Mouse (Mus musculus): ENCODE data around the gene Atp6v0a2.
"Not testable (repeated sequence)": the region's sequence is repeated elsewhere in the genome, so short reads cannot be mapped to it uniquely, and the experiment has no call there.

Gene Atp6v0a2

GRCm38 (mm10) chr5:124628448-124629363 is at the start of gene Atp6v0a2:
Atp6v0a2 (plus strand) TSS chr5:124628576.
- DNase-seq (ENCODE audit: inconsistent ontology term), result peak; percentile 96

GRCm38 (mm10) chr5:124578633-124579317 is 49.6 kb upstream of the Atp6v0a2 start, which contains the start of the genes Eif2b1 and Gtf2h3:
Eif2b1 (minus strand) TSS chr5:124579131.
Gtf2h3 (plus strand) TSS chr5:124579140.
- peak; percentile 90 for DNase-seq (ENCODE audit: inconsistent ontology term)

GRCm38 (mm10) chr5:124582515-124582914 is 45.9 kb upstream of the Atp6v0a2 start:
- DNase-seq (ENCODE audit: inconsistent ontology term), result no peak

GRCm38 (mm10) chr5:124592768-124593167 is 35.6 kb upstream of the Atp6v0a2 start:
- DNase-seq (ENCODE audit: inconsistent ontology term), result no peak

- DNase-seq (ENCODE audit: inconsistent ontology term), result peak; percentile 90
These were observed 29.9 kb upstream of the Atp6v0a2 start for GRCm38 (mm10) chr5:124598224-124599174.

GRCm38 (mm10) chr5:124599726-124600125 is 28.6 kb upstream of the Atp6v0a2 start:
- not testable (repeated sequence) for DNase-seq (ENCODE audit: inconsistent ontology term)

- DNase-seq (ENCODE audit: inconsistent ontology term), result peak; percentile 79
These were observed 26.0 kb upstream of the Atp6v0a2 start for GRCm38 (mm10) chr5:124602349-124602748.

- DNase-seq (ENCODE audit: inconsistent ontology term), result no peak
These were observed 24.1 kb upstream of the Atp6v0a2 start for GRCm38 (mm10) chr5:124604296-124604695.

GRCm38 (mm10) chr5:124605041-124605622 is 23.2 kb upstream of the Atp6v0a2 start:
- DNase-seq (ENCODE audit: inconsistent ontology term), result no peak

- DNase-seq (ENCODE audit: inconsistent ontology term), result no peak
These were observed 17.4 kb upstream of the Atp6v0a2 start for GRCm38 (mm10) chr5:124610965-124611364.

- DNase-seq (ENCODE audit: inconsistent ontology term), result no peak
These were observed 13.7 kb upstream of the Atp6v0a2 start for GRCm38 (mm10) chr5:124614709-124615108.

- DNase-seq (ENCODE audit: inconsistent ontology term), result no peak
These were observed 9.7 kb upstream of the Atp6v0a2 start for GRCm38 (mm10) chr5:124618711-124619110.

GRCm38 (mm10) chr5:124621362-124621761 is 7.0 kb upstream of the Atp6v0a2 start:
- DNase-seq (ENCODE audit: inconsistent ontology term), result peak; percentile 57

GRCm38 (mm10) chr5:124622890-124623289 is 5.5 kb upstream of the Atp6v0a2 start:
- DNase-seq (ENCODE audit: inconsistent ontology term), result peak; percentile 67

- DNase-seq (ENCODE audit: inconsistent ontology term), result no peak
These were observed 4.1 kb upstream of the Atp6v0a2 start for GRCm38 (mm10) chr5:124624291-124624690.

- no peak for DNase-seq (ENCODE audit: inconsistent ontology term)
These were observed 1.3 kb downstream of the Atp6v0a2 start for GRCm38 (mm10) chr5:124629641-124630040.

- DNase-seq (ENCODE audit: inconsistent ontology term), result no peak
These were observed 3.3 kb downstream of the Atp6v0a2 start for GRCm38 (mm10) chr5:124631685-124632084.

- no peak for DNase-seq (ENCODE audit: inconsistent ontology term)
These were observed 4.1 kb downstream of the Atp6v0a2 start for GRCm38 (mm10) chr5:124632461-124632860.

GRCm38 (mm10) chr5:124633425-124633824 is 5.0 kb downstream of the Atp6v0a2 start:
- DNase-seq (ENCODE audit: inconsistent ontology term), result no peak

- not testable (repeated sequence) for DNase-seq (ENCODE audit: inconsistent ontology term)
These were observed 6.7 kb downstream of the Atp6v0a2 start for GRCm38 (mm10) chr5:124635068-124635467.

- no peak for DNase-seq (ENCODE audit: inconsistent ontology term)
These were observed 7.8 kb downstream of the Atp6v0a2 start for GRCm38 (mm10) chr5:124636139-124636538.
